Mouse (Mus musculus) brain, adult 2 months (tissue): ENCODE results near the gene Olfr117.
"Not testable (repeated sequence)": the region's sequence is repeated elsewhere in the genome, so short reads cannot be mapped to it uniquely, and the experiment has no call there.

Source experiments
- DNase-seq: peaks from one replicate; pipeline ENCODE4 v3.0.0; 2011; ENCODE audit warnings: low read depth, low spot score

The Olfr117 gene

GRCm38 (mm10) chr17:37663682-37664081 lies at the start of gene Olfr117:
Gene Olfr117, minus strand, starts transcription at chr17:37663782.
- DNase-seq: no peak

DNA sequence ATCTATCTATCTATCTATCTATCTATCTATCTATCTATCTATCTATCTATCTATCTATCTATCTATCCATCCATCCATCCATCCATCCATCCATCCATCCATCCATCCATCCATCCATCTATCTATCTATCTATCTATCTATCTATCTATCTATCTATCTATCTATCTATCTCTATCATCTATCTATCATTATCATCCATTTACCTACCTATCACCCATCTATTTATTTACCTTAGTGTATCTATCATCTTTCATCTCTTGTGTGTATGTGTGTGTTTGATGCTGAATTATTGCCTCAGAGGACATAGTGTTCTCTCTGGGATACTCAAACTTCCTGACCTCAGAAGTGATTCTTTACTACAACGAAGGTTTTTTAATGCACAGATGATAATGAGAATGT lies 32.7 kb upstream of the Olfr117 start, which contains the start of gene Olfr119:
Olfr119 (plus strand) TSS at position 301 of the 400 bp plus-strand sequence.
- DNase-seq: not testable (repeated sequence)

- no peak for DNase-seq
Measured at GRCm38 (mm10) chr17:37666688-37667087, 3.1 kb upstream of the Olfr117 start, which contains the start of gene Olfr118. Gene Olfr118, plus strand, starts transcription at chr17:37666988.

- DNase-seq: no peak
Measured at GRCm38 (mm10) chr17:37627009-37627408, 36.6 kb downstream of the Olfr117 start, which contains the start of the genes Olfr115 and Olfr116. Gene Olfr115, minus strand, starts transcription at chr17:37627109. Gene Olfr116, minus strand, starts transcription at chr17:37627199.
